Mouse (Mus musculus) thymus, postnatal 0 days (tissue): ENCODE measurements around the gene Prx. TPM values are rescaled to one million over a fixed set of nuclear protein-coding genes. Genes with fewer than 3 reads are reported as not detected.

Experiments
- DNase-seq: peaks from one replicate; pipeline ENCODE4 v3.0.0-alpha.2; 2015; ENCODE audit warnings: low spot score
- polyA plus RNA-seq: library from polyadenylated mRNA; unstranded; fragments of >200 nt; fragmentation: Nextera tagmentation; extraction: Ambion mirVana; gene quantifications from 2 replicates; pipeline ENCODE4 v1.2.1, GENCODE M21; 2015

Gene Prx
- polyA plus RNA-seq, 1 experiment from 2014 or later = 1.2 TPM

DNA sequence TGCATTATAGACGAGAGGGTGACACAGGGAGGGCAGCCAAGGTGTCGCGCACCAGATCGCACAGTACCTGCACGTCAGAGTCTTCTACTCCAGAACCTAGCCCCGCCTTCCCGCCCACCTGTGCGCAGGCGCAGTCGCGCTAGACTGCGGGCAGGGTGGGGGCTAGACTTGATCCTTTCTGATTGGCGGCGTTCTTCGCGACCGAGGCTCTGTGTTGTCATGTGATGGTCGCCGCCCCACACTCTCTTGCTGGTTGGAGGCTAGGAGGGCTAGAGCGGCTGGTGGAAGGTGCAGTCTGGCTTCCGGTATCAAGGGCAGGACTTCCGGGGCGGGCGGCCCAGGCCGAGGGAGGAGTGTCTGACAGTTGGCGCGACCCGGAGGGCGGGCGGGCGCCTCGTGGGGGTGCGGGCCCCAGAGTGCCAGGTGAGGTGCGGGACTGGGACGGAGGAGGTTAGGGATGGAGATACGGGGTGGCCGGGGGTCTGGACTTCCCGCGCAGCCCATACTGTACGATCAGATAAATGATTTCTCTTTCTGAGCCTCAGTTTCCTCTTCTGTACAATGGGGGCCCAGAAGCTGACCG is 53.9 kb downstream of the Prx start, which contains the start of the genes Pld3 and 2310022A10Rik:
TSS of gene Pld3 (minus strand) at position 288 of the 583 bp plus-strand sequence.
TSS of gene 2310022A10Rik (plus strand) at position 303 of the 583 bp plus-strand sequence.
- DNase-seq = peak; percentile 95

DNA sequence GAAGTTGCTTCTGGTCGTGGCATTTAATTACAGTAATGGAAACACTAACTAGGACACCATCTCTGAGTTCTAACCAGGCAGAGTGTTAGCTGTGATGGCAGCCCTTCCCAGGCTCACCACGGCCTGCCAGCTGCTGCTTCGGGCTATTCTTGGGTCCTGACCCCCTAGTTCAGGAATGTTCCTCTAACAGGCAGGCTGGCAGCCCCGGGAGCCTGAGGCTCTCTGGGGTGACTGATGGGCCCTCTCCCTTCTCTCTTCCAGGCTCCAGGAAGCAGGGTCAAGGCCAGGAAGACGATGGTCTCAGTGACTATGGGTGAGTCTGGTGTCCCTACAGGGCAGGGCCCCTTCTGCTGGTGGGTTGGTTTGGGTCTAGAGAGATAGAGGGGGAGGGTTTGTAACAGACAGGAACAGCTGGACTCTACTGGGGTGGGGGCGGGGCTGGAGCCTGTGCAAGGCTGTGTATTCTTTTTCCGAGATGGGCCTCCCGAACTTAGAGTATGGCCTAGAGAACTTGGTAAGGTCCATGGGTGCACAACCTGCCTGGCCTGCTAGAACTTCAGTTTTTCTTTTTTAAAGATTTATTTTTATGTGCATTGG is 61.3 kb downstream of the Prx start:
- DNase-seq = no peak

GRCm38 (mm10) chr7:27560978-27561377 is 61.9 kb downstream of the Prx start:
- DNase-seq = no peak

Other genes starting within 250 kb of the Prx start
- 3.2 and 3.5 TPM in 2 replicates for gene Numbl, start 240.9 kb upstream of the Prx start, polyA plus RNA-seq
- 3.6 and 5.6 TPM in 2 replicates for gene Ltbp4, start 161.6 kb upstream of the Prx start, polyA plus RNA-seq
- gene Shkbp1, start 143.3 kb upstream of the Prx start, polyA plus RNA-seq = 45.1 and 46.3 TPM in 2 replicates
- gene Gm20479, start 141.9 kb upstream of the Prx start, polyA plus RNA-seq = 0.44 TPM in 1 of 2 replicates, not detected in the other
- 0.09 and 0.10 TPM in 2 replicates for gene Sptbn4, start 51.6 kb upstream of the Prx start, polyA plus RNA-seq
- gene Blvrb, start 51.3 kb upstream of the Prx start, polyA plus RNA-seq = 26.0 and 27.6 TPM in 2 replicates
- 29.0 and 31.0 TPM in 2 replicates for gene Sertad3, start 25.6 kb upstream of the Prx start, polyA plus RNA-seq
- 33.5 and 35.1 TPM in 2 replicates for gene Sertad1, start 12.4 kb upstream of the Prx start, polyA plus RNA-seq
- gene Hipk4, start 23.9 kb downstream of the Prx start, polyA plus RNA-seq = 0.12 and 0.14 TPM in 2 replicates
- gene Pld3, start 53.9 kb downstream of the Prx start, polyA plus RNA-seq = 134 and 145 TPM in 2 replicates
- gene 2310022A10Rik, start 53.9 kb downstream of the Prx start, polyA plus RNA-seq = 24.6 and 28.7 TPM in 2 replicates
- 73.2 and 75.3 TPM in 2 replicates for gene Akt2, start 92.2 kb downstream of the Prx start, polyA plus RNA-seq
- not detected in 2 replicates for gene Ttc9b, start 154.6 kb downstream of the Prx start, polyA plus RNA-seq
- 5.2 and 7.2 TPM in 2 replicates for gene Map3k10, start 175.3 kb downstream of the Prx start, polyA plus RNA-seq
- 2.8 and 3.5 TPM in 2 replicates for gene Zfp607b, start 190.0 kb downstream of the Prx start, polyA plus RNA-seq
- gene Zfp60, start 232.1 kb downstream of the Prx start, polyA plus RNA-seq = 13.5 and 14.8 TPM in 2 replicates